Mouse (Mus musculus) liver, embryonic 14.5 days (tissue): ENCODE measurements at regions not wholly inside any gene's neighbourhood (a gene's known extent, or its start where the extent isn't known, plus 50 kb on each side); places are given as distances from the start of the nearest gene placed in this dataset.

ENCODE experiments used
- CTCF ChIP-seq: IDR thresholded peaks from 2 replicates; pipeline ENCODE4 v1.5.1; 2016; ENCODE audit warnings: antibody characterized with exemption, low read depth, control low read depth
- EP300 ChIP-seq: IDR thresholded peaks from 2 replicates; pipeline ENCODE4 v1.6.1; 2016; ENCODE audit warnings: antibody characterized with exemption, low read depth

GRCm38 (mm10) chr5:64701780-64702231 lies 101.4 kb upstream of the Klf3 start:
- no peak for TF ChIP-seq CTCF
- TF ChIP-seq EP300, result no peak
